Mouse (Mus musculus) left cerebral cortex, adult 8-10 months (tissue): ENCODE results near the gene Sipa1l3. TPM values are rescaled to one million over a fixed set of nuclear protein-coding genes. Genes with fewer than 3 reads are reported as not detected.
A peak's percentile ranks its signal among the peaks of the same experiment; 100 is the strongest.

ENCODE experiments used
- DNase-seq, 2 experiments: peaks; one replicate each; pipeline ENCODE4 v3.0.0; 2022; ENCODE audit warnings: low spot score in 2 of 2
- total RNA-seq, 4 experiments: library from RNA; stranded (reverse); gene quantifications; 2 replicates each; pipeline ENCODE4 v1.2.4; 2022

Sipa1l3 gene
- total RNA-seq = 10 to 100 TPM; 55.2 to 64.7 (median 57.8) TPM

DNA sequence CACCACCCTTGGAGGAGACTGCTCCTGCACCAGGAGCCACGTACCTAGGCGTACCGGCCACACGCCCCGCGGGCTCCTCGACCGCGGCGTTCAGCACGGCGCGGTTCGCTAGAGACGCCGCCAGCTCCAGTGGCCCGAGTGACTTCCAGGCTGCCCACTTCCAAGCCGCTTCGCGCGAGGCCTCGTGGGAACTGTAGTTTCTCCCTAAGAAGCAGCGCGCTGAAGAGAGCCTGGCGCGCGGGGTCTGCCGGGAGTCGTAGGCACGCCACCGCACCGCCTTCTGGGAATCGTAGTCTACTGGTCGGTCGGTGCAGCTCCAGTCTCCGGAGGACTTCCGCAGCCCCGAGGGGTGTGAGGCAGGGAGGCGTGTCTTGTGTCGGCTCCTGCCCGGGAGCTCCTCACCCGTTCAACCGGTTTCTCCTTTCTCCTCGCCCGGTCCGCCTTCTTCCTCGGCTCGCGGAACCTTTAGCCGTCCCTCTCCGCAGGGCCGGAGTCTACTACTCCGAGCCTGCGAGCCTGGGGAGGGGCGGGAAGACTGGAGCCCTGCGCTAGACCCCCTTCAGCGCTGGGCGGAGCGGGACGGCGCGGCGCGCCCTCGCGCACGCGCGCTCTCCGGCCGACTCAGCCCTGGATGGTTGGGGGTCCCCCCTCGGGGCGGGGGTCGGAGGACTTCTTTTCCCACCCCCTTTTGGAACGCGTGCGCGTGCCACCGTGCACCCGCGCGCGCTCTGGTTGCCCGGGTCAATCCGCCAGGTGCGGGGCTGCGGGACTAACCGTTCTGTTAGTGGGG lies at the start of gene Sipa1l3:
Sipa1l3 (minus strand) TSS at position 221 of the 790 bp plus-strand sequence.
- DNase-seq = peak; percentile 92 to 96

DNA sequence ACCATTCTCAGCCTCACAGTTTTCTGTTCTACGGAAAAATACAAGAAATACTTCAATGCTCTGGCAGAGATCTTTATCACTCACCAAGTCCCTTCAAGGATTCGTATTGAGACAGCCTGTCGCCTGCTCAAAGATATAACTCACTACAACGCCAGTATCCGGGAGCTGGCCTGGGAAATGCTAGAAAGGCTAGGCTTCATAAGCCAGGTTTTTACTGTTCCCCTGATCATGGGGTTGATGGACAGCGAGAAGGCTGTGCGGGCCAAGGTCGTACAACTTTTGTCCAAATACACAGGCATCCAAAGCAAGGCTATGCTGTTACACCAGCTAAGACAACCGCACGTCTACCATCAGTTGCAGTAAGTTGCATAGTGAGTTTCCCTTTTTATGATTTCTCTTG lies 44.6 kb upstream of the Sipa1l3 start:
- no peak for DNase-seq

DNA sequence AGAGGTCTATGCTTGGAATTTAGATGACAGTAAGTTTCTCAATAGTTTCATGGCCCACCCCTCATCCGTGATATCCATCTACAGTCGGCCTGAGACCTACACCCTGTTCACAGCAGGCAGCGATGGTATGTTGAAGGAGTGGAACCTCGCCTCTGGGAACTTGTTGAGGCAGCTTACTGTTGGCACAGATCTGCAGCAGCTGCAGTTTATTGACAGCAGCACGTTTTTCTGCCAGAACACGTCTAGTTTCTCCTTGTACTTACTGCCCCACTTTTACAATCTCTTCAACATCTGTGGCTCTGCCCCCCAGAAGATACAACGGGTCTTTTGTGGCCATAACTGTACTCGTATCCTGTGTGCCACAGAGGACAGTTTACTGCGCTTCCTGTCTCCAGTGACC lies 42.6 kb upstream of the Sipa1l3 start:
- no peak for DNase-seq

DNA sequence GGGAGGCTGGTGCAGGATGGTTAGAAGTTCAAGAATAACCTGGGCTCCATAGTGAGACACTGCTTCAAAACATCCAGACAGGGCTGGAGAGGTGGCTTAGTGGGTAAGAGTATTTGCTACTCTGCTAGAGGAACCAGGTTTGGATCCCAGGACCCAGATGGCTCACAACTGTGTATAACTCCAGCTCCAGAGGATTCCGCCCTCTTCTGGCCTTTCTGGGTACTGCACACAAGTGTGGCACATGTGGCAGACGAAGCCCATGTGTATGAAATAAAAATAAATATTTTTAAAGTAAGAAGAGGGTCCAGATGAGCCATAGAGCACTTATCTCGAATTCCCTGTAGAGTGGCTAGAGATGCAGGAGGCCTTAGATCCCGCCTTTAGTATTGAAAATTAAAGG lies 40.8 kb upstream of the Sipa1l3 start:
- DNase-seq = no peak

DNA sequence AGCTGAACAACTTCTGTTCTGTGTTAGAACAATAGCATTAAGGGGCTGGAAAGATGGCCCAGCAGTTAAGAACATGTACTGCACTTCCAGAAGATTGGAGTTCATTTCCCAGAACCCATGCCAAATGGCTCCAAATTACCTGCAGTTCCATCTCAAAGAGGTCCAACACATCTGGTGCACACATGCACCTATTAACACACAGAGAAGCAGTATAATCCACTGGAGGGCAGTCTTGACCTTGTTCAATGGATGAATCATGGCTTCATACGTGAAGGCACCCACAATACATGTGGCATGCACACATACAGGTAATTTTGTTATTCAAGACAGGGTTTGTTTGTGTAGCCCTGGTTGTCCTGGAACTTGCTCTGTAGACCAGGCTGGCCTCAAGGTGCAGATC lies 40.3 kb upstream of the Sipa1l3 start:
- no peak for DNase-seq

DNA sequence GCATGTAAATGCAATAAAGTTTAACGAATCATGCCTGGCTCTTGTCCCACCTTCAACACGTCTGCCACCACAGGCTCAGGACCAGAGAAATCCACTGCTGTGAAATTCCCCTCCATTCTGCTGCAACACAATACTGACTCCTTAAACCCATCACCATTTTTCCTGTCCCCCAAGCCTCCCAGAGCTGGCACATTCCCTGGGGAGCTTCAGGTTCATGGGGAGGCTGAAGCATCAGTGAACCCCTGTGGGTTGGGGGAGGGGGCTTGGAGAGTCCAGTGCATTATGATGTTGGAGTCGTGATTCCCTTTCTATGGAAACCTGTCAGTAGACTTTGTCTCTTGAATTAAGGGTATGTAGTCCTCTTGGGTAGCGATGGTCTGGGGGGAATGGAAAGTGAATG lies 37.8 kb upstream of the Sipa1l3 start:
- no peak for DNase-seq

DNA sequence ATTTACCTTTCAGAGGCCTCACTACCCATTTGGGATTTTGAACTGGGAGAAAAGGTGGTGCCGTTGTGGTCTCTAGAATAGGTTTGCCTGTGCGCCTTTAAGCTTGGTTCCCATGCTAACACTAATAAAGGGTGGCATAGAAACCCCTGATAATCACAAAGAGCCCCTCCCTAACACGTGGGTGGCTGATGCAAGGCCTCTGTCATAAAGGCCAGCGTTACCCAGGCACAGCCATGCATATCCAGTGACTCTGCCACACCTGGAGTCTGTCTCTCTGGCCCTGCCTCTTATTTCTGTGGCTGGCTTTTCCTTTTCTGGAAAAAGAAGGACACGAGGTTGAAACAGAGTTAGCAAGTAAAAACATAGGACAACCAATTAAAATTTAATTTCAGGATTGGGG lies 37.1 kb upstream of the Sipa1l3 start:
- DNase-seq = no peak

DNA sequence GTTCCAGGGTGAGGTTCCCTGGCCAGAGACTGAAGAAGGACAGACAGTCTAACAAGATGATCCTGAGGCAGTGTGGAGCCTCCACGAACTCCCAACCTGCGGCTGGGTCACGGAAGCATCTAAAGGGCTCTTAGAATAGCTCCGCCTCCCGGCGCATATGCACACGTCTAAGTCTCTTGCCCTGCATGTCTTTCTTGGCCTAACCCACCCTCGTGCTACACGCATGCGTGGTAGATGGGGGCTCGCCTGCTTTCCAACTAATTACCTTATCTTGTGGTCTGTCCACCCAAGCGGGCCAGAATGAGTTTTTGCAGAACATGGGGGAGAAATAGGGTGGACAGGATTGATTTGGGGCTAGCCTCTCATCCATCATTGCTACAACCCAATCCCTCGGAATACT lies 36.6 kb upstream of the Sipa1l3 start:
- DNase-seq = no peak

DNA sequence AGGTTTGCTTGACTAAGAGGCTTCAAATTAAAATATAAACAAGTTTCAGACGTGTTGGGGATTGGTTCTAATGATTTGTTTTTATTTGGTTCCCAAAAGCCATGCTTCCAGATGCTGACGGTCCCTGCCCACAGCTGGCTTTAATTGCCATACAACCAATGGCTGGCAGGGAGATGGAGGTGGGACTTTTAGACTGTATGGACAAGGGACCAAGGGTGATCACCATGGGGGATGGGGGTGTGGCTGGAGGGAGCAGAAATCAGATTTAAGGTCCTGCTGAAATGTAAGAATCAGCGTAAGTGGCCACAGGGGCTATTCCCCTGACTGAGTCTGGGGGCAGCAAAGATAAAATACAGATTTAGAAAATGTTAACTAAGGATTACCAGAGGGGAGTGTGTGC lies 32.2 kb upstream of the Sipa1l3 start:
- DNase-seq = no peak

DNA sequence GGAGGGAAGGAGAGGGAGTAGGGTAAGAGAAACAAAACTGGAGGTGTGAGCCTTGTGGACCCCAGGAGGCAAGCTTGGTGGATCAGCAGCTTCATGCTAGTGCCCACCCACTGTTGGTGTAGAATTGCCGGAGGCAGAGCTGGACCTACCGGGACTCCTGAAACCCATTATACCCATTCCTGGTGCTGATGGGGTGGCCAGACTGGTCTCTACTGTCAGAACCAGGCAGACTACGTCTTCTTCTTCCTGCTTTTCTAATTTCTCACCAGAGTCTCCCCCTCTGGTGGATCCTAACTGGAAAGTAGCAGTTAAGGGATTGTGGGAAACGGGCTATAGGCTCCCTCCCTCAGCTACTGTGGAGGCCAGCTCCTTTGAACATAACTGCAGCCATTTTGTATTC lies 23.2 kb upstream of the Sipa1l3 start:
- no peak for DNase-seq

DNA sequence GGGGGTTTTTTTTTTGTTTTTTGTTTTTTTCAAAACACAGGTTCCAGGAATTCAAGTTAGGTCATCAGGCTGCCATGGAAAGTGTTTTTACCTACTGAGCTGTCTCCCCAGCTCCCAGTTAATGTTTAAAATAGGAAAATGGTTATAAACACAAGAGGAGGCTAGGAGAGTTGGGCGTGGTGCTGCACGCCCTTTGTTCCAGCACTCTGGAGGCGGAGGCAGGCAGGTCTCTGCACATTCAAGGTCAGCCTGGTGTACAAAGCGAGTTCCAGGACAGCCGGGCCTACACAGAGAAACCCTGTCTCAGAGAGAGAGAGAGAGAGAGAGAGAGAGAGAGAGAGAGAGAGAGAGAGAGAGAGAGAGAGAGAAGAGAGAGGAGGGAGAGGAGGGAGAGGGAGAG lies 22.7 kb upstream of the Sipa1l3 start:
- no peak for DNase-seq

DNA sequence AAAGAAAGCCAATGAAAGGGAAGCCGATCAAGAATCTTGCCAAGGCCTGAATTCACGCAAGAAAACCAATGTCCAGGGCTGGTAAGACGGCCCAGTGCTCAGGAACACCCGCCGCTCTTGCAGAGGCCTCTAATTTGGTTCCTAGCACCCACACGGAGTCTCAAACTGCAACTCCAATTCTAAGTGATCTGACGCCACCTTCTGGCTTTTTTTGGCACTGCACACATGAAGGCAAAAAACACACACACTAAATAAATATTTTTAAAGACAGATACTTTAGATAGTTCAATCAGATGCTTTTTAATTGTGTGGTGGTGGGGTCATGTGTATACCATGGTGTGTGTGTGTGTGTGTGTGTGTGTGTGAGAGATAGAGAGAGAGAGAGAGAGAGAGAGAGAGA lies 22.2 kb upstream of the Sipa1l3 start:
- no peak for DNase-seq

DNA sequence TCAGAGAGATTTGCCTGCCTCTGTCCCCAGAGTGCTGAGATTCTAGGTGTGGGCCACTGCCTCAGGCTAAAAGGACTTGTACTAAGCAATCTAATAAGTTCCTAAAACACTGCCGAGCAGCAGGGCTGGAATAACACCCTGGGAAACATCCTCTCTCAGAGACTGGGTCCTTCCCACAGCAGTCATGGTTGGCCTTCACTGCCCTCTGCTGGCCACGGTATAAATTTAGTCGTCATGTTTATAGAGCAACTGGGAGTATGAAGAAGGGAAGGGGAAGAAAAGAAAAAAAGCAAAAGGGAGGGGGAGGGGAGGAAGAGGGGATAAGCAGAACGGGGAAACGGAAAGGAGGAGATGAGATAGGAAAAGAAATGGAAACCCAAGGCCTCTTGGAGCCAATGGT lies 5.3 kb upstream of the Sipa1l3 start:
- DNase-seq = peak in 1 of 2 experiments; percentile 39

DNA sequence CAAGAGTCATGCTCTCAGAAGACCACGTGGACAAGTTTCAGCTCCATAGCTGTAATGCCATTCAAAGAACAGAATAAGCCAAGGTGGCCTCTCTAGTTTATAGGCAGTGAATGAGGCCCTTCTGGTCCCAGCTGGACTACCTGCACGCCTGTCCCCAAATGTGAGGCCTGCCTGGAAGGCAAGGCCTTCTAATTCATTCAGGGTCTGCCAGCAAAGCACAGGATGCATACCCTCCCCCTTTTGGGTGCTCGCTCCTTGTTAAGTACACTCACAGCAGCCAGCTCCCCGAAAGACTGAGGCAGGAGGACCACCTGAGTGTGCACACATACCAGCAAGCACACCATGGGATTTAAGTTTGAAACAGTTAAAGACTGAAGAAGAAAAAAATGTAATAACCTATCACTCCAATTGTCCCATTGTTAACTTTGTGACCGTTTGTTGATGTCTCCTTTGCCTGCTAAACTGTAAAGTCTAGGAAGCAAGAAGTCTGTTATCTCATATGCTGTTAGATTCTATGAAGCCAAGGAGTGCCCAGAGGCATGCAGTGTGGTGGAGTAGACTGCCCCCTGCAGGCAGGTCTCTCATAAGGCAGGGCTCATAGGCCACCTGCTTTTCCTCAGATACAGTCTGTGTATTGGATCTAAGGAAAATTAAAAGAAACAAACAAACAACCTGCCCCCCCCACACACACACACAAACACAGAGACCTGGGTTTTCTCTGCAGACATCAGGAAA lies 3.6 kb upstream of the Sipa1l3 start:
- DNase-seq = peak; percentile 42 to 51

DNA sequence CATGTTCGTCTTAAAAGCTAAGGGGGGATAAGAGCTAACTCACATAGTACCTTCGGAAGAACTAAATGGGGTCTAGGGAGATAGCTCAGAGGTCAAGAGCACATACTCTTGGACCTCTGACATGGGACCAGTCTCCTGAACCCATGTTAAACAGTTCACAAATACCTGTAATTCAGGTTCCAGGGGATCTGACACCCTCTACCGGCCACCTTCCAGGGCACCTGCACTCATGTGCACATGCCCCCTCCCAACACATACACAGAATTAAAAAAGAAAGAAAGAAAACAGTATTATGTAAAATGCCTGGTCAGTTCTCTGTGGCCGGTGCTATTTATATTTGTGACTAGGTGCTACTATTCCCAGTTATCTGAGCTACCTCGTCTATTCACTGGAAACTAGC lies 2.9 kb upstream of the Sipa1l3 start:
- DNase-seq = no peak

DNA sequence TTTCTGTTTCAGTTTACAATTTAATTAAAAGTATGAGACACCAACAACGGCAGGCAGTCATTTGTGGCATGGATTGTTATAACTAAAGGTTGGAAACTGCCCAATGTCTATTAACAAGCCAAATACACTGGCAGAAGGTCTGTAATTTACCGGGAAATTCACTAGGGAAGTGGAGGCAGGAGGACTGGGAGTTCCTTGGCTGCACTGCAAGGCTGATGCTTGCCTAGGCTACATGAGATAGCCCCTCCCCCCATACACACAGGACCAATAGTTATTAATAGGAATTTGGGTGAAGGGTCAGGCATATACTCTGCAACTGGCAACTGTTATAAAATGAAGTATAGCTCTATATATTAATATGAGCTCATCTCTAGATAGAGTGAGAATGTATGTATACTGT lies 2.4 kb upstream of the Sipa1l3 start:
- no peak for DNase-seq

DNA sequence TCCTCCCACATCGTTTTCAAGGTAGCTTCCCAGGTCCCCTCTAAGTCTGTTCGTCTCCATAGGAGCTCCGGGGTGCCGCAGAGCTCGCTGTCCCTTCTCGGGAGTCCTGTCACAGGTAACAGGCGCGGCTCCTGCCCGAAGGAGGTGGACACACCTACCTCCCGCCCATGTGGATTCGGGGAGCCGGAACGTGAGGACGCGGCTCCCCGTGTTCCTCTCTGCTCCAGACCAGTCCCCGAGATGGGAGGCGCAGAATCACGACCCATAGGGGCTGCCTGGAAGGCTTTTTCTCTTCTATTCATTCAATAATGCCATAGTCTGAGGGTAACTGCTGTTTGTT lies 740 bp upstream of the Sipa1l3 start:
- DNase-seq = peak in 1 of 2 experiments; percentile 27

DNA sequence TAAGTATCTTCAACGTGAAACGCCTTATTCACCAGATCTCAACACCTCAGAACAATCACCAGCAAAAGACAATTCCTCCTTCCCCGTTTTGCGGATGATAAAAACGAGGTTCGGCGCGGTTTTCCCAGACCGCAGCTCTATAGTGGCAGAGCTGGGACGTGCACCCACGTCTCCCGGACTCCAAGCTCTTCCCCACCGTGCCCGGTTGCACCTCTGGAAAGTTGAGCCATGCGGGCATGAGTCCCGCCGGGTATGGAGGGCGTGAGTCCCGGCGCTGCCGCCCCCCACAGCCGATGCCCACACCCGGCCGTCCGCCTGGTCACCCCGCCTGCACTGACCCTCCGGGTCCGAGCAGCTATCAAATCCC lies 404 bp downstream of the Sipa1l3 start:
- no peak for DNase-seq

DNA sequence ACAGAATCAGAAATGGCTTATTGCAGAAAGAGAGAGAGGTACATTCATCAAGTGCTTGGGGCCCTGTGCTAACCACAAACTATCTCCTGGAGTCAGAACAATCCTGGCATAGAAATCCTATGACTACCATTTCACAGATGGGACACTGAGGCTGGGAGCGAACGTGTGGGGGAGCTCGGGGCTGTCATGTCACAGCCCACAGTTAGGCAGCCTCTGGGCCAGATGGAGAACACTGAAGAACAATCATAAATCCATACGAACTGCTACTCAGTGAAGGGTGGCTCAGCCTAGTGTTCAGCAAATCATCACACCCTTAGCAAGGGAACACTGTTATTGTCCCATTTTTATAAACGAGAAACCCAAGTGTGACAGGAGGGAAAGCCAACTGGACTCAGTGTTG lies 1.3 kb downstream of the Sipa1l3 start:
- no peak for DNase-seq

DNA sequence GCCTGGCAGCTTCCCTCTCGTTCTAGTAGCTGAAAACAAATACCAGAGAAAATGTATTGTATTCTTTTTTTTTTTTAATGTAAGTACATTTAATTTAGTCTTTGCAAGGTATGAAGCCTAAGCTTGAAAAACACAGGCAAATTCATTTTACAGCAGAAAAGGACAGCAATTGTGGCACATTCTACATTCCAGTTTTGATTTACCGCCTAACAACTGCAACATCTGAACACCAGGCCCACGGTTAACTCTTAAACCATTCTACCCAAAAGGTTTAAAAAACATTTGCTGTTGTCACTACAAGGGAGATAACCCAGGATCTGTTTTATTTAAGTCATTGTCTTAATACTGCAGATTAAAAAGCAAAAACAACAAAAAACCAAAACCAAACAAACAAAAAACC lies 2.8 kb downstream of the Sipa1l3 start:
- DNase-seq = no peak

DNA sequence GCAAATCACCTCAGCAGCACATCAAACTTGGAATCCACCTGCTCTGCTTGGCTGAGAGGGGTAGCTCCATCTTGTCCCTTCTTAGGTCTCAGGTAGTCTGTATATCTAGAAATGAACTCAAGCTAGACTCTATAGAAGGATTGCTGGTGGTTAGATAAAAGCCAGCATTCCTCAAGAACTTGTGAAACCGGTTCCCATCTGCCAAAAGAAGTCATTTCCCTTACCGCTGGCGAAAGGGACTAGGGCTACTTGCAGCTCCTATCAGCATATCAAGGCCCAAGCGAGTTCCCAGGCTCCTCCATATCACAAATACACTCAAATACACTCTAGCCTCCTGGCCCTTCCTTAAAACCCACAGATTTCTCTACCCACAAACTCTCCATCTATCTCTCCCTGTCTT lies 5.7 kb downstream of the Sipa1l3 start:
- DNase-seq = no peak

DNA sequence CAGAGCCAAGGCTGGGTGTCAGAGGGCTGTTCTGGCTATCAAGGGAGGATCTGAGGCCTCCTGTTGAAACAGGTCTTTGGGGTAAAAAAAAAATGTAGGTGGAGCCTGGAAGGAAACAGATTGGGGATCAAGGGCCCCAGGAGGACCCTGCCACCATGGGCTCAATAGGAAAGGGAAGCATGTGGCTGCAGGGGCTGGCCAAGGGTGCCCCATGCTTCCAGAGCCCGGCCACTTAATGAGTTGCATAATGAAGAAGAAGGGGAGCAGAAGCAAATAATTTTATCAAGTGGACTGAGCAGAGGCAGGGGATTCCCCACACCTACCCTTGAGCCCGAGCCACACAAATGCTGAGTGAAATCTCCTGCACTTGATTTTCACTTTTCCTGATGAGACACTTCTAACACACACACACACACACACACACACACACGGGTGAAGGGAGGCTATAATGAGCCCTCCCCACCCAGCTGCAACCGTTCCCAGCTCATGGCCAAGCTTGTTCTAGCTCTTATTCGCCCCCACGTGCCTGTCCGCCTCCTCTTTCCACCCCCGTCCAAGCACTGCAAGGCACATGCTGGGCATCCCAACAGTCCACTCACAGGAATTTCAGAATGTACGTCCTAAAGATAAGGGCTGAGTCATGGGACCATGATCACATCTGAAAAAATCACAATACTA lies 6.7 kb downstream of the Sipa1l3 start:
- DNase-seq = peak in 1 of 2 experiments; percentile 63

DNA sequence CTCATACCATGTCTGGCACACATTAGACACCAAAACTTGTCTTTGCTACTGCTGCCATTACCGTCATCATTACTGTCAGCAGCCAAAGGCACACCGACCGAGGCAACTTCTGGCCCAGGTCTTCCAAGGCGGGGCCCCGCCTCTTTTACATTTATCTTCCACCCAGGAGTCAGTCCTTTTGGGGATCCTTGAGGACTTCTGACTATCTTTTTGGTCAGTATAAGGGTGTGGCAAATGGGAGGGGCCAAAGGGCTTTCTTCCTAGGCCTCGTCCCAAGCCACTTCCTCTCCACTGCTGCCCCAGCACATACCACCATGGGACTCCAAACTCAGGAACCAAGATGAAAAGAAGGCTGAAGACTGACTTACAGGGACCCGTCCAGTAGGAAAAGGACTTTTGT lies 9.9 kb downstream of the Sipa1l3 start:
- DNase-seq = no peak
